ENCODE assay signal across 8 mouse cellular contexts in genomic region chr1:107598476-107598875, GRCm38 (mm10). TPM values are rescaled to one million over a fixed set of nuclear protein-coding genes. Genes with fewer than 3 reads are reported as not detected.
A peak's percentile ranks its signal among the peaks of the same experiment; 100 is the strongest.
DNase-seq lines count a peak whose midpoint lies in the region; ATAC-seq and TF ChIP-seq lines count a peak whose summit lies in the region.
"Had no signal": no experiment of that assay in that cellular context is flagged by ENCODE, and none has a peak within 500 bp of the region (broad histone marks: within the 10 kb centered on the region; RNA-seq: fewer than 3 reads in every experiment).

No protein-coding gene starts in this region.

- intact Hi-C loops in left cerebral cortex, adult 2 months (cut with DNase I): loop anchor here (1.0 to 2.0 kb wide), 2 partner anchors 33 to 356 kb away; no protein-coding TSS in a partner anchor

- no peaks in the 10 kb centered on the region; the same call in 1 of the 2 replicates for H3K4me1 ChIP-seq in cortical plate, adult 2 months (ENCODE audit: control insufficient read depth, insufficient read depth, low read length)
- H3K4me1 ChIP-seq: neural tube, embryonic 12.5 days had no signal

- no peak overlapping the region for H3K4me3 ChIP-seq in left cerebral cortex, adult 2 months
- H3K4me3 ChIP-seq in cortical plate, adult 2 months (ENCODE audit: insufficient read depth, low read length): no peak overlapping the region
- H3K4me3 ChIP-seq: neural tube, embryonic 12.5 days had no signal

- H3K27ac ChIP-seq in left cerebral cortex, adult 2 months: no peak overlapping the region
- no peak overlapping the region for H3K27ac ChIP-seq in cortical plate, adult 2 months (ENCODE audit: insufficient read depth, low read length)
- H3K27ac ChIP-seq: neural tube, embryonic 12.5 days had no signal

- peak; percentile 79 for ATAC-seq in megakaryocyte, adult 5-6 weeks (ENCODE audit: poor library complexity, severe bottlenecking)

- TF ChIP-seq POLR2A in cortical plate, adult 2 months (IDR thresholded peaks at IDR 0.05; ENCODE audit: extremely low read depth, insufficient read depth, low read length): no peak

- no peak for DNase-seq in left cerebral cortex, adult 2 months (ENCODE audit: extremely low spot score in 1 of 2, low spot score in 2 of 2)
- DNase-seq in left cerebral cortex, adult 8-10 months (ENCODE audit: low spot score in 2 of 2): no peak
- DNase-seq in R1 (ENCODE audit: low read depth, low spot score): peak; percentile 8
- DNase-seq in spleen, adult 18-20 months: no peak
- DNase-seq in urinary bladder, postnatal 36 days (ENCODE audit: low spot score in 2 of 2): no peak

- TF ChIP-seq CTCF in left cerebral cortex, adult 2 months (IDR thresholded peaks at IDR 0.05): peak; percentile 77
- TF ChIP-seq CTCF in cortical plate, adult 2 months (IDR thresholded peaks at IDR 0.05; ENCODE audit: extremely low read depth, insufficient read depth, low read length): peak; percentile 68

RNA-seq across cellular contexts. Expression of gene Serpinb8, which starts 8.7 kb away (rescaled TPM):
- total RNA-seq in left cerebral cortex, adult 2 months (2021): 10 to 100 TPM; 16.0 to 17.7 TPM
- total RNA-seq in left cerebral cortex, adult 8-10 months (2022): 10 to 100 TPM; 12.3 to 15.9 (median 13.6) TPM
- 6.8 and 8.1 TPM in 2 replicates for polyA plus RNA-seq in cortical plate, adult 2 months (2012; rRNA removed)
- total RNA-seq in megakaryocyte, adult 5-6 weeks (2015): 1.5 and 2.1 TPM in 2 replicates
- total RNA-seq in megakaryocyte, adult 5-6 weeks (2017): 0.49 and 1.4 TPM in 2 replicates

Comparison
In these comparisons a context has a peak if more than half of its experiments do, and no peak if none do; other contexts are left out.
1. RNA of gene Serpinb8, which starts 8.7 kb away (total RNA-seq): 16.0 to 17.7 TPM in left cerebral cortex, adult 2 months and 12.3 to 15.9 TPM in left cerebral cortex, adult 8-10 months; 0.49 to 2.1 TPM in megakaryocyte, adult 5-6 weeks; every median in the first group is over 4 times any median in the second.